Mouse (Mus musculus) activated CD4-positive, CD25-positive, alpha-beta regulatory T cell, adult 9 weeks (primary cell): ENCODE results near the gene Krtap4-6. TPM values are rescaled to one million over a fixed set of nuclear protein-coding genes. Genes with fewer than 3 reads are reported as not detected.

Source experiments
- polyA plus RNA-seq: library from polyadenylated mRNA; unstranded; fragments of 100-300 nt; shearing (Covaris generic); gene quantifications from one replicate; pipeline ENCODE4 v1.2.1, GENCODE M21; 2017

Gene Krtap4-6
- polyA plus RNA-seq: not detected

GRCm38 (mm10) chr11:99665860-99666259 lies at the start of gene Krtap4-6:
Gene Krtap4-6 (minus strand): TSS chr11:99665960.

DNA sequence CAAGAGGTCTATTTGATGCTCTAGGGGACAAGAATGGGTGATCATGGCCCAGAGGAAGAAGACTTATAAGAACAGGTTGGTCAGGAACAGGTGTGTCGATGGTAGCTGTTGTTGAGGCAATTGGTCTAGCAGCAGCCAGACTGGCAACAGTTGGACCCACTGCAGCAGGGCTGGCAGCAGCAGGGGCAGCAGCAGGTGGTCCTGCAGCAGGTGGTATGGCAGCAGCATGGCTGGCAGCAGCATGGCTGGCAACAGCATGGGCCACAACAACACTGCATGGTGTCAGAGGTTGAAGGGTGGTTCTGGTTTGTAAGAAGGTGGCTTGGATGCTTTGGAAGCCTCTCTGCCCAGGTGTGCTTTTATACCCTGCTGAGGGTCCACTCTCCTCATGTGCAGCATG lies 24.7 kb upstream of the Krtap4-6 start, which contains the start of gene Gm14190:
Gene Gm14190, minus strand, starts transcription at position 278 of the 400 bp plus-strand sequence.

DNA sequence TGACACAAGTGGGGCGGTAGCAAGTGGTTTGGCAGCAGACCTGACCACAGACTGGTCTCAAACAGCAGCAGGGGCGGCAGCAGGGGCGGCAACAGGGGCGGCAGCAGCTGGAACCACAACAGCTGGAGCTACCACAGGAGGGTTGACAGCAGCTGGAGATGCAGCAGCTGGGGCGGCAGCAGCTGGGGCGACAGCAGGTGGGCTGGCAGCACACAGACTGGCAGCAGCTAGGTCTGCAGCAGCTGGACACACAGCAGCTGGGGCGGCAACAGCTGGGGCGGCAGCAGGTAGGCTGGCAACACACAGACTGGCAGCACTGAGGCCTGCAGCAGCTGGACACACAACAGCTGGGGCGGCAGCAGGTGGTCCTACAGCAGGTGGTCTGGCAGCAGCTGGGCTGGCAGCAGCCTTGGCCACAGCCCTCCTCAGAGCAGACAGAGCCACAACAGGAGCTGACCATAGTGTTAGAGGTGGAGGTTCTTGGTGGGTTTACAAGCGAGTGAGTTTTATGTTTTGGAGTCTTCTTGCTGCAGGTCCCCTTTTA lies 7.2 kb downstream of the Krtap4-6 start, which contains the start of gene Gm11563:
Gene Gm11563, minus strand, starts transcription at position 494 of the 544 bp plus-strand sequence.

DNA sequence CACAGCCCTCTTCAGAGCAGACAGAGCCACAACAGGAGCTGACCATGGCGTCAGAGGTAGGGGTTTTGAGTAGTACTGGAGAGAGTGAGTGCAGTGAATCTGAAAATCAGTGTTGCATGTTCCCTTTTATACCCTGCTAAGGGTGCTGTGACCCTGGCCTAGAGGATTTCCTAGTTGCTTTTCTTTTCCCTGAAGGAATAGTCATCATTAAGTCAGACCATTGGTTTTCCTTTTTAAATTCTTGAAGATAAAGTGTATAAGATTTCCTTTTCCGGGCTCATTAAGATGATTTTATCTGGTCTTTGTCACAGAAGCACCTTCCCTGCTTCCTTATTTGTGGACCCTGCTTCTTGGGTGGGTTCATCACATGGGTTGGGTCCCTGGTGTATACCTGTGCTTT lies 15.6 kb downstream of the Krtap4-6 start, which contains the start of gene Gm11555:
Gene Gm11555, minus strand, starts transcription at position 101 of the 400 bp plus-strand sequence.

GRCm38 (mm10) chr11:99643635-99644139 lies 22.1 kb downstream of the Krtap4-6 start, which contains the start of gene Krtap4-7:
Gene Krtap4-7 (minus strand): TSS chr11:99644089.

GRCm38 (mm10) chr11:99634653-99635134 lies 31.1 kb downstream of the Krtap4-6 start, which contains the start of gene Krtap4-2:
Gene Krtap4-2 (minus strand): TSS chr11:99635084.

DNA sequence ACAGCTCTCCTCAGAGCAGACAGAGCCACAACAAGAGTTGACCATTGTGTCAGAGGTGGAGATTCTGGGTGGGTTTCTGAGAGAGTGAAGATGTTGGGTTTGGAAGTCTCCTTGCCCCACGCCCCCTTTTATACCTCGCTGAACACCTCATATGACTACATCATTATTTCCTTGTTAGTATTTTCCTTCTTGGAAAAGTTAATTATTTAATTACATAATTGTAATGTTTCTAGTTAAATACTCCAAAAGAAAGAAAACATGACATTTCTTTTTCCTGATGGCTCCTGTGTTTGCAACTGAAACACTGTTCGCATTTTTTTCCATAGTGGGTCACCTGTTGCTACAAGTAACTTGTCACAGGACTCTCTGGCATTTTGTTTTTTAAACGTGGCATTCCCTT lies 37.6 kb downstream of the Krtap4-6 start, which contains the start of gene Krtap4-1:
Gene Krtap4-1, minus strand, starts transcription at position 101 of the 400 bp plus-strand sequence.

GRCm38 (mm10) chr11:99620335-99620734 lies 45.4 kb downstream of the Krtap4-6 start, which contains the start of gene Gm11562:
Gene Gm11562 (minus strand): TSS chr11:99620435.

Other genes starting within 250 kb of the Krtap4-6 start
- not detected for gene Krt12, start 243.7 kb downstream of the Krtap4-6 start, polyA plus RNA-seq
- not detected for gene Krt20, start 227.8 kb downstream of the Krtap4-6 start, polyA plus RNA-seq
- gene Krt23, start 172.8 kb downstream of the Krtap4-6 start, polyA plus RNA-seq: not detected
- not detected for gene Krt39, start 144.6 kb downstream of the Krtap4-6 start, polyA plus RNA-seq
- gene Krt40, start 122.8 kb downstream of the Krtap4-6 start, polyA plus RNA-seq: not detected
- not detected for gene Krtap3-3, start 115.1 kb downstream of the Krtap4-6 start, polyA plus RNA-seq
- not detected for gene Krtap3-2, start 109.1 kb downstream of the Krtap4-6 start, polyA plus RNA-seq
- not detected for gene Gm11939, start 106.5 kb downstream of the Krtap4-6 start, polyA plus RNA-seq
- not detected for gene Krtap3-1, start 99.3 kb downstream of the Krtap4-6 start, polyA plus RNA-seq
- not detected for gene Krtap1-5, start 84.9 kb downstream of the Krtap4-6 start, polyA plus RNA-seq
- gene Krtap1-4, start 82.3 kb downstream of the Krtap4-6 start, polyA plus RNA-seq: not detected
- not detected for gene Krtap1-3, start 74.6 kb downstream of the Krtap4-6 start, polyA plus RNA-seq
- gene Krtap9-3, start 67.9 kb downstream of the Krtap4-6 start, polyA plus RNA-seq: not detected
- gene Gm11938, start 62.7 kb downstream of the Krtap4-6 start, polyA plus RNA-seq: not detected
- gene Gm11937, start 55.8 kb downstream of the Krtap4-6 start, polyA plus RNA-seq: not detected
- gene Krtap2-4, start 51.1 kb downstream of the Krtap4-6 start, polyA plus RNA-seq: not detected
- gene Gm11562, start 45.5 kb downstream of the Krtap4-6 start, polyA plus RNA-seq: not detected
- not detected for gene Krtap4-1, start 37.7 kb downstream of the Krtap4-6 start, polyA plus RNA-seq
- not detected for gene Krtap4-2, start 30.9 kb downstream of the Krtap4-6 start, polyA plus RNA-seq
- gene Krtap4-7, start 21.9 kb downstream of the Krtap4-6 start, polyA plus RNA-seq: not detected
- not detected for gene Gm11555, start 15.7 kb downstream of the Krtap4-6 start, polyA plus RNA-seq
- not detected for gene Gm11563, start 7.0 kb downstream of the Krtap4-6 start, polyA plus RNA-seq
- not detected for gene Gm14190, start 24.8 kb upstream of the Krtap4-6 start, polyA plus RNA-seq
- not detected for gene Gm14180, start 68.3 kb upstream of the Krtap4-6 start, polyA plus RNA-seq
- gene Gm11595, start 107.0 kb upstream of the Krtap4-6 start, polyA plus RNA-seq: not detected
- gene Krtap4-8, start 114.7 kb upstream of the Krtap4-6 start, polyA plus RNA-seq: not detected
- gene Krtap4-9, start 119.2 kb upstream of the Krtap4-6 start, polyA plus RNA-seq: not detected
- gene Gm11596, start 127.5 kb upstream of the Krtap4-6 start, polyA plus RNA-seq: not detected
- not detected for gene Gm11569, start 133.0 kb upstream of the Krtap4-6 start, polyA plus RNA-seq
- not detected for gene Gm11554, start 138.5 kb upstream of the Krtap4-6 start, polyA plus RNA-seq
- not detected for gene Krtap4-13, start 143.9 kb upstream of the Krtap4-6 start, polyA plus RNA-seq
- not detected for gene Gm11564, start 149.7 kb upstream of the Krtap4-6 start, polyA plus RNA-seq
- not detected for gene 2300003K06Rik, start 172.1 kb upstream of the Krtap4-6 start, polyA plus RNA-seq
- gene Krtap4-16, start 185.6 kb upstream of the Krtap4-6 start, polyA plus RNA-seq: not detected
- gene Gm11568, start 192.0 kb upstream of the Krtap4-6 start, polyA plus RNA-seq: not detected
- not detected for gene Gm11559, start 198.5 kb upstream of the Krtap4-6 start, polyA plus RNA-seq
- not detected for gene Krtap9-1, start 207.4 kb upstream of the Krtap4-6 start, polyA plus RNA-seq
- not detected for gene Gm11567, start 213.2 kb upstream of the Krtap4-6 start, polyA plus RNA-seq
- not detected for gene Krtap31-1, start 242.0 kb upstream of the Krtap4-6 start, polyA plus RNA-seq
- gene Gm11565, start 248.8 kb upstream of the Krtap4-6 start, polyA plus RNA-seq: not detected